Mouse (Mus musculus) common myeloid progenitor, adult 5-6 weeks (primary cell): ENCODE measurements around the gene D10Wsu102e. TPM values are rescaled to one million over a fixed set of nuclear protein-coding genes. Genes with fewer than 3 reads are reported as not detected.
"Not testable (repeated sequence)": the region's sequence is repeated elsewhere in the genome, so short reads cannot be mapped to it uniquely, and the experiment has no call there.

ENCODE experiments used
- ATAC-seq: replicated peaks from 2 replicates; pipeline ENCODE4 v1.8.0; 2016; ENCODE audit warnings: low read depth, mild to moderate bottlenecking, moderate TSS enrichment, inconsistent platforms; ENCODE audit not compliant: poor library complexity, severe bottlenecking
- total RNA-seq: library from RNA; stranded (forward); fragments of 200-1000, 187-1606 nt; gene quantifications from 2 replicates; pipeline ENCODE4 v1.2.3, GENCODE M21; 2017

Gene D10Wsu102e
- total RNA-seq, 1 experiment from 2014 or later = 1.4 TPM

DNA sequence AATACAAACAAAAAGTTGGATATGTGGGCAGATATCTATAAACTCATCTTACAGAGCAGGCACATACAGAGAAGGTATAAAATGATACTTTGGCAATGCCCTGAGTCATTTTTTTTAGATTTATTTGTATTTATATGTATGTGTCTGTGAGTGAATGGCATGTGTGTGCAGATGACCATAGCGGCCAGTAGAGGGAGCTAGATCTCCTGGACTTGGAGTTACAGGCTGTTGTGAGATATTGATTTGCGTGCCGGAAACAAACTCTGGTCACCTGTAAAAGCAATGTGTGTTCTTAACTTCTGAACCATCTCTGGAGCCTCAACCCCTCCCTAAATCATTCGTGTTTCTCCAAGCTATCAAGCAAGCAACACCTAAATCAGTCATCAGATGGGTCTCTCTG is 161.0 kb downstream of the D10Wsu102e start:
- ATAC-seq = no peak

- ATAC-seq = not testable (repeated sequence)
Measured at GRCm38 (mm10) chr10:83524238-83524637, 164.2 kb downstream of the D10Wsu102e start.

DNA sequence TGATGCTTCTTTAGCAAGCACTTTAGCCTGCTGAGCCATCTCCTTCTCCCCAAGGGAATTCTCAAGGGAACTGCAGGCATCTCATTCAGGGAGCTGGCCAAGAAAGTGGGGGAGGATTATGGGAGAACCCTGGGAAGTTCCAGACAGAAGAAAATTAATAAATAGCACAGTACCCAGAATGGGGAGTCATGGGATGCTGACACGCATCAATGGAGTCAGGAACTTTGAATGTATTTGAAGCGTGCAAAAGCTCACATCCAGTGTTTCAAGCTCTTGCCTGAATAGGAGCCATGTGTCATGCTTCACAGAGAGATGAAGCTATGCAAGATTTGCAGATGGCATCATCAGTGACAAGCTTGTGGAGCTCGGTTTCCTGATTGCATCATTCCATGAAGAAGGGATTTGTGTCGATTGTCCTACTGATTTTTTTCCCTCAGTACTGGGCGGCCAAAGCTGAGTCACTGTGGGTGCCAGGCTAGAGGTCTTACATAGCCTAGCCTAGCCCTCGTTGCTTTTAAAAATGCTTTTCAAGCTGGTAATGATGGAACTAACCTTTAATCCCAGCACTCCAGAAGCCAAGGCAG is 170.5 kb downstream of the D10Wsu102e start:
- no peak for ATAC-seq

DNA sequence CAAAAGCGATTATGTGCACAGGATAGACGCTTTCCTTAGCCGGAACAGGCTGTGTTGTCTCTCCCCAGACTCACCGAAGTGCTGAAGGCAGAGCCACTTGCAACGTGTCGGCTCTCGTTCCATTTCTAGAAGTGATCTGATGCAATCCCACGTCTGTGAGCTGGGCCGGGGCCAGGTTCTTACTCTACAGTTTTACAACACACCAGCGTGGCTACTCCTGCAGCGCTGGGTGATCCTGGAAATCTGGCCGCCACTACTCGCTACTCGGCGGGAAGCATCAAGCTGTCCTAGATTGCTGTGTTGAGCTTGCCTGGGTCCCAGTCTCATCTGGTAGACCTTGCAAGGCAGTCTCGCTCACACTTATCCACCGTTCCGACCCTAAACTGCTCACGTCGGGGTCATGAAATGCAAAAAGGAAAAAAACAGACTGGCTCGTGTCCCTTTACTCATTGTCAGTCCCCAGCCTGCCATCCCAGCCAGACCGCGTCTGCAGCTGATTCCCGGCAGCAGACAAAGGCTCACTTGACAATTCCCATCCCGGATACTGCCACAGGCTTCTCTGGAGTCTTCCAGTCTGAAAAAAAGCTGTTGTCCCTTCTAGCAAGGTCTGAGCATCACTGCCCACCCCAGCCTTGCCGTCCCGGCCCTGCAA is 173.4 kb downstream of the D10Wsu102e start:
- peak; percentile 33; the same call in 1 of the 2 replicates for ATAC-seq

DNA sequence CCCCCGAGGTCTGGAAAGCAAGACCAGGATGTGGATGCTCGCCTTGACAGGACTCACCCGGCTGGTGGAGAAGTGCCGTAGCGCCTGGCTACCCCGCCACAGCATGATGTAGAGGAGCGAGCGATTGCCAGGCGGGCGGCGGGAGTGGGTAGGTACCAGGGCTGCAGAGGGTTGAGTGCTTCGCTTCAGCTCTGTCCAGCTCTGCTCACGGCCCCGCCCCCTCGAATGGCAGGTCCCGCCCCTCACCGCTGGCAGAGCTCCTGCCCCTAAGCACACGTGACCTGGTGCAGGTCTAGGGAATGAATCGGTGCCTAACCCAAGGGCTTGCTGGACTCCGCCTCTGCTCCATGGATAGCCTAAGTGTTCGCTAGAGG is 173.9 kb downstream of the D10Wsu102e start, which contains the start of gene Aldh1l2:
Gene Aldh1l2, minus strand, starts transcription at position 231 of the 374 bp plus-strand sequence.
- ATAC-seq = peak; percentile 92

GRCm38 (mm10) chr10:83536436-83536835 is 176.4 kb downstream of the D10Wsu102e start:
- ATAC-seq = no peak

Other genes starting within 250 kb of the D10Wsu102e start
- not detected in 2 replicates for gene Slc41a2, start 22.3 kb upstream of the D10Wsu102e start, total RNA-seq
- not detected in 2 replicates for gene Aldh1l2, start 173.9 kb downstream of the D10Wsu102e start, total RNA-seq
- 37.1 and 45.0 TPM in 2 replicates for gene Washc4, start 183.5 kb downstream of the D10Wsu102e start, total RNA-seq